Mouse (Mus musculus) spleen, postnatal 10 days (tissue): Measurements from ENCODE around the gene Nr1d1.

Experiments
- DNase-seq, 2 experiments: peaks; one replicate each; pipeline ENCODE4 v3.0.0; 2021 to 2022; ENCODE audit warnings: low spot score in 2 of 2

The Nr1d1 gene

GRCm38 (mm10) chr11:98770096-98770975, 4.8 kb downstream of the Nr1d1 start:
- peak in 1 of 2 experiments; percentile 53 for DNase-seq

GRCm38 (mm10) chr11:98769007-98769954, 5.9 kb downstream of the Nr1d1 start:
- no peak for DNase-seq

GRCm38 (mm10) chr11:98768127-98769006, 6.8 kb downstream of the Nr1d1 start:
- no peak for DNase-seq

- no peak for DNase-seq
Measured at GRCm38 (mm10) chr11:98767713-98768112, 7.4 kb downstream of the Nr1d1 start.

GRCm38 (mm10) chr11:98767276-98767675, 7.9 kb downstream of the Nr1d1 start:
- peak in 1 of 2 experiments; percentile 68 for DNase-seq

- no peak for DNase-seq
Measured at GRCm38 (mm10) chr11:98766816-98767215, 8.3 kb downstream of the Nr1d1 start.

GRCm38 (mm10) chr11:98766346-98766745, 8.8 kb downstream of the Nr1d1 start:
- no peak for DNase-seq

GRCm38 (mm10) chr11:98765421-98766309, 9.5 kb downstream of the Nr1d1 start:
- DNase-seq = no peak

- no peak for DNase-seq
Measured at GRCm38 (mm10) chr11:98764746-98765145, 10.4 kb downstream of the Nr1d1 start.

GRCm38 (mm10) chr11:98764091-98764490, 11.0 kb downstream of the Nr1d1 start:
- no peak for DNase-seq

GRCm38 (mm10) chr11:98763502-98763861, 11.7 kb downstream of the Nr1d1 start:
- DNase-seq = no peak

GRCm38 (mm10) chr11:98762756-98763501, 12.2 kb downstream of the Nr1d1 start:
- no peak for DNase-seq

- DNase-seq = no peak
Measured at GRCm38 (mm10) chr11:98761939-98762338, 13.2 kb downstream of the Nr1d1 start.

- no peak for DNase-seq
Measured at GRCm38 (mm10) chr11:98756711-98757110, 18.4 kb downstream of the Nr1d1 start.

- peak in 1 of 2 experiments; percentile 6 for DNase-seq
Measured at GRCm38 (mm10) chr11:98755726-98756380, 19.3 kb downstream of the Nr1d1 start.

GRCm38 (mm10) chr11:98754621-98755181, 20.4 kb downstream of the Nr1d1 start:
- DNase-seq = peak; percentile 72 to 82

GRCm38 (mm10) chr11:98754151-98754620, 20.9 kb downstream of the Nr1d1 start:
- peak in 1 of 2 experiments; percentile 16 for DNase-seq

- DNase-seq = no peak
Measured at GRCm38 (mm10) chr11:98753264-98753663, 21.9 kb downstream of the Nr1d1 start.
